Mouse (Mus musculus) bone marrow, adult 2 months (tissue): ENCODE data around the gene Mbl2. TPM values are rescaled to one million over a fixed set of nuclear protein-coding genes. Genes with fewer than 3 reads are reported as not detected.

Experiments
- H3K27ac ChIP-seq: fragments of 200-500 bp; 2 replicates; pipeline ENCODE4 v1.5.1; 2012; ENCODE audit warnings: low read depth, mild to moderate bottlenecking, control low read depth, inconsistent platforms, low read length; ENCODE audit not compliant: control insufficient read depth, poor library complexity, insufficient read depth
- H3K4me1 ChIP-seq: fragments of 200-500 bp; 2 replicates; pipeline ENCODE4 v1.6.1; 2011; ENCODE audit warnings: low read length; ENCODE audit not compliant: control insufficient read depth, insufficient read depth
- H3K4me3 ChIP-seq: fragments of 200-500 bp; replicated peaks from 2 replicates; pipeline ENCODE3; 2011; ENCODE audit warnings: mild to moderate bottlenecking, low read depth, low read length, control low read depth; ENCODE audit not compliant: control insufficient read depth
- CTCF ChIP-seq: fragments of 200-500 bp; IDR thresholded peaks from 2 replicates; pipeline ENCODE4 v1.5.1; 2011; ENCODE audit warnings: low read length, control low read depth; ENCODE audit not compliant: control insufficient read depth, insufficient read depth
- POLR2A ChIP-seq: fragments of 200-500 bp; IDR thresholded peaks from 2 replicates; pipeline ENCODE4 v1.6.1; 2011; ENCODE audit warnings: low read depth, mild to moderate bottlenecking, control low read depth, low read length, borderline replicate concordance; ENCODE audit not compliant: control insufficient read depth
- WGBS: fragments of 180-500 bp; shearing (Covaris S2); methylation state at CpG from one replicate; pipeline ENCODE4 v1.1.7; 2018; 5-methylcytosine and 5-hydroxymethylcytosine counted together
- polyA plus RNA-seq: library from polyadenylated mRNA; stranded (reverse); fragments of >200 nt; gene quantifications from 2 replicates; pipeline ENCODE4 v1.2.4, GENCODE M21; 2011; ENCODE audit warnings: low replicate concordance; ENCODE audit not compliant: missing spikeins, insufficient read depth, insufficient read length

Gene Mbl2
- polyA plus RNA-seq, 1 experiment, result not detected

- Histone ChIP-seq H3K4me3 (no peak overlapping the region), H3K4me1 (no peaks in the 10 kb centered on the region), H3K27ac (no peak overlapping the region)
- 70% methylated on average over 2 of the region's 2 CpGs for WGBS
- TF ChIP-seq CTCF (no peak), POLR2A (no peak)
Observed at GRCm38 (mm10) chr19:30252253-30252652, 19.5 kb downstream of the Mbl2 start.

DNA sequence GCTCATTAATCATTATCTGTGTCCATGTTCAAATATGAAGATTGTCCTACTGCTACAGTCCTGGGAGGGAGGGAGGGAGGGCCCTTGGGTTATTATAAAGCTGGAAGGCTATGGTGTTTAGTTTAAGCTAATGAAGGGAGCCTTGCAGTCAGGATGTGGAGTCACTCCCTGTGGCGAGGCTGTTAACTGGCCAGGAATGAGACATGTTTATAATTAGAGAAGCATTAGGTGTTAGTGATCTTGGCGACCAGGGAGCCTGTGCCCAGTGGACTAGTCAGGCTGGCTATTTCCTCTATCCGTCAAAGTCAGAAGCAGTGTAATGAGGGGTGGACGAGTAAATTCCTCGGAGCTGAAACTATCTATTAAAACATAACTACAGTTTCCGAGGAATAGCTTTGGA is 23.6 kb downstream of the Mbl2 start:
- Histone ChIP-seq H3K4me3 (no peak overlapping the region), H3K4me1 (no peaks in the 10 kb centered on the region), H3K27ac (no peak overlapping the region)
- WGBS, result 71% methylated on average over 6 of the region's 6 CpGs
- TF ChIP-seq CTCF, result no peak
- no peak for TF ChIP-seq POLR2A

DNA sequence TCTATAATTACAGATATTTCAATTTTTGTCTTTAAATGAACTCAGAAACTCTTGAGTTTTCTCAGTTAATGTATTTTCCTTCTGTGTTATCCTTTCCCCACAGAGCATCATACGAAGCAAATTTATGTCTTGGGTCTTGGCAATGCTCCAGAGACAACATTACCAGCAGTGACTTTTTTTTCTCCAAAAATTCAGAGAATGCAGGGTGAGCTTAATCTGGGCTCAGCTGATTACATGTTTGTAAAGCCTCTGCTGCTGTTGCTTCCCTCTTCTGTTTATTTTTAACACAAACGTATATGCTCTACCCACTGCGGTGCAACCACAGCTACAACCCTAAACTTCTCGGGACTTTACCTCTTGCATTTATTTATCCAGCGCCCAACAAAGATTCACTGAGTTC is 48.4 kb downstream of the Mbl2 start:
- 35% methylated on average over 5 of the region's 5 CpGs for WGBS
- TF ChIP-seq POLR2A (no peak), CTCF (no peak)
- no peak overlapping the region for H3K27ac ChIP-seq
- no peak overlapping the region for H3K4me3 ChIP-seq
- H3K4me1 ChIP-seq, result no peaks in the 10 kb centered on the region

- Histone ChIP-seq H3K4me3 (no peak overlapping the region), H3K27ac (no peak overlapping the region), H3K4me1 (no peaks in the 10 kb centered on the region)
- WGBS, result 77% methylated on average over 6 of the region's 6 CpGs
- TF ChIP-seq POLR2A, result no peak
- TF ChIP-seq CTCF, result no peak
Observed at GRCm38 (mm10) chr19:30287899-30288490, 55.3 kb downstream of the Mbl2 start.

Other genes starting within 250 kb of the Mbl2 start
- gene Trpd52l3, start 229.2 kb upstream of the Mbl2 start, polyA plus RNA-seq, result not detected in 2 replicates
- gene Uhrf2, start 202.4 kb upstream of the Mbl2 start, polyA plus RNA-seq, result 32.0 and 47.8 TPM in 2 replicates
- gene Gldc, start 57.5 kb upstream of the Mbl2 start, polyA plus RNA-seq, result 5.4 TPM in 1 of 2 replicates, not detected in the other